Mouse (Mus musculus): ENCODE results near the gene Akap10.
A peak's percentile ranks its signal among the peaks of the same experiment; 100 is the strongest.

The Akap10 gene

GRCm38 (mm10) chr11:61930098-61930517, at the start of gene Akap10:
Gene Akap10 (minus strand): TSS chr11:61930252.
- peaks cover 5% of the 10 kb centered on the region; the same call in 1 of the 2 replicates for H3K27me3 ChIP-seq (ENCODE audit: insufficient read depth, low read length)
- peaks cover 10% of the 10 kb centered on the region; the same call in 1 of the 2 replicates for H3K36me3 ChIP-seq (ENCODE audit: insufficient read depth, low read length)
- no peaks in the 10 kb centered on the region for H3K9me3 ChIP-seq (ENCODE audit: low read length)
- peak within 1 kb of the TSS; percentile 93 for H3K4me3 ChIP-seq (replicated peaks; ENCODE audit: low read length)
- no peak for TF ChIP-seq NANOG (IDR thresholded peaks at IDR 0.05; ENCODE audit: borderline replicate concordance, low read length)
- TF ChIP-seq CTCF (conservative IDR thresholded peaks at IDR 0.05; ENCODE audit: low read length), result no peak
- TF ChIP-seq POU5F1 (IDR thresholded peaks at IDR 0.05; ENCODE audit: borderline replicate concordance, low read length), result no peak
- peaks cover 35% of the 10 kb centered on the region for H3K4me1 ChIP-seq (replicated peaks; ENCODE audit: low read depth, low read length)

- Histone ChIP-seq H3K4me1 (replicated peaks; ENCODE audit: low read depth, low read length) (no peaks in the 10 kb centered on the region), H3K27me3 (ENCODE audit: insufficient read depth, low read length) (no peaks in the 10 kb centered on the region), H3K4me3 (replicated peaks; ENCODE audit: low read length) (no peak overlapping the region), H3K36me3 (ENCODE audit: insufficient read depth, low read length) (no peaks in the 10 kb centered on the region), H3K9me3 (ENCODE audit: low read length) (no peaks in the 10 kb centered on the region)
- TF ChIP-seq POU5F1 (IDR thresholded peaks at IDR 0.05; ENCODE audit: borderline replicate concordance, low read length) (no peak), NANOG (IDR thresholded peaks at IDR 0.05; ENCODE audit: borderline replicate concordance, low read length) (no peak), CTCF (conservative IDR thresholded peaks at IDR 0.05; ENCODE audit: low read length) (no peak)
Observed at GRCm38 (mm10) chr11:61975783-61976182, 45.7 kb upstream of the Akap10 start.

DNA sequence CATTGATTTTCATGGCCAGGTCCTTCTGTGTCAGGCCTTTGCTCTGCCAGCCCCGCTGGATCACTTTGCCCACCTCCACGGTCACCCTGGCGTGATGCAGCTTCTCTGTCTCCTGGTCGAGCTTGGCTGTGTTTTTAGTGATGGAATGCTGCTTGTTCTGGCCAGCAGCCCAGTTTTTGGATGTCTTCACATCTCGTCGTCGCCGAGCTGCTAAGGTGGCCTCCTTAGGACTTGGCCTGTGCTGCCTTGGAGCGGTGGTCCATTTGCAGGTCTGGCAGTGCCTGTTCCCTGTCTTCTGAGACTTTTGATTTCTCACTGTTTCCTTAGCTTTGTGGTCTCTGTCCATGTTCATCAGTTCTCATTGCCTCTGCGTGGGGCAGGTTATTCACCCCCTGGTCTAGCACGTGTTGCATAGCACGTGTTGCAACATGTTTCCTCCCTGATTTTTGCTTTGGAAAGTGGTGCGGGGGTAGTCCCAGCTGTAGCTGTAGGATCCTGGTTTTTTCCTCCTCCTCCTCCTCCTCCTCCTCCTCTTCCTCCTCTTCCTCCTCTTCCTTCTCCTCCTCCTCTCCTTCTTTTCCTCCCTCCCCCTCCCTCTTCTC, 44.2 kb upstream of the Akap10 start:
- Histone ChIP-seq H3K36me3 (ENCODE audit: insufficient read depth, low read length) (no peaks in the 10 kb centered on the region), H3K4me1 (replicated peaks; ENCODE audit: low read depth, low read length) (no peaks in the 10 kb centered on the region), H3K27me3 (ENCODE audit: insufficient read depth, low read length) (no peaks in the 10 kb centered on the region), H3K4me3 (replicated peaks; ENCODE audit: low read length) (no peak overlapping the region), H3K9me3 (ENCODE audit: low read length) (no peaks in the 10 kb centered on the region)
- TF ChIP-seq NANOG (IDR thresholded peaks at IDR 0.05; ENCODE audit: borderline replicate concordance, low read length), result no peak
- TF ChIP-seq CTCF (conservative IDR thresholded peaks at IDR 0.05; ENCODE audit: low read length), result no peak
- no peak for TF ChIP-seq POU5F1 (IDR thresholded peaks at IDR 0.05; ENCODE audit: borderline replicate concordance, low read length)

- H3K27me3 ChIP-seq (ENCODE audit: insufficient read depth, low read length), result no peaks in the 10 kb centered on the region
- H3K4me1 ChIP-seq (replicated peaks; ENCODE audit: low read depth, low read length), result no peaks in the 10 kb centered on the region
- no peaks in the 10 kb centered on the region for H3K9me3 ChIP-seq (ENCODE audit: low read length)
- no peaks in the 10 kb centered on the region for H3K36me3 ChIP-seq (ENCODE audit: insufficient read depth, low read length)
- TF ChIP-seq NANOG (IDR thresholded peaks at IDR 0.05; ENCODE audit: borderline replicate concordance, low read length) (no peak), POU5F1 (IDR thresholded peaks at IDR 0.05; ENCODE audit: borderline replicate concordance, low read length) (no peak), CTCF (conservative IDR thresholded peaks at IDR 0.05; ENCODE audit: low read length) (no peak)
- no peak overlapping the region for H3K4me3 ChIP-seq (replicated peaks; ENCODE audit: low read length)
Observed at GRCm38 (mm10) chr11:61971441-61972221, 41.6 kb upstream of the Akap10 start.

DNA sequence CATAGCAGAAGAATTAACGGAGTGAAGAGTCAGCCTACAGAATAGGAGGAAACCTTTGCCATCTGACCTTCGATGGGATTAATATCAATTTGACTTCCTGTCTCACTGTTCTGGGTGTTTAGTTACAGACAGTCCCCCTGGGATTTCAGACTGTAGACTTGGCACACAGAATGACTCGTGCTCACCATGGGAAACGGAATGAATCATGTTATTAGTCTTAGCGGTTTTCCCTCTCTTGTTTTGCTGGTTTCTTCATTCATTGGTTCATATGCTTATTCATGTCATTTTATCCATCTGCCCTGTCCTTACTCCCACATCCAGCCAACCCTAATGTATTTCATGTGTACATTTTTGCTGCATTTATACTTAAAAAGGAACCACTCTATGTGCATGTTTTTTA, 40.8 kb upstream of the Akap10 start:
- H3K36me3 ChIP-seq (ENCODE audit: insufficient read depth, low read length), result no peaks in the 10 kb centered on the region
- no peaks in the 10 kb centered on the region for H3K4me1 ChIP-seq (replicated peaks; ENCODE audit: low read depth, low read length)
- TF ChIP-seq NANOG (IDR thresholded peaks at IDR 0.05; ENCODE audit: borderline replicate concordance, low read length) (no peak), POU5F1 (IDR thresholded peaks at IDR 0.05; ENCODE audit: borderline replicate concordance, low read length) (no peak), CTCF (conservative IDR thresholded peaks at IDR 0.05; ENCODE audit: low read length) (no peak)
- no peaks in the 10 kb centered on the region for H3K27me3 ChIP-seq (ENCODE audit: insufficient read depth, low read length)
- no peaks in the 10 kb centered on the region for H3K9me3 ChIP-seq (ENCODE audit: low read length)
- H3K4me3 ChIP-seq (replicated peaks; ENCODE audit: low read length), result no peak overlapping the region

- no peak for TF ChIP-seq CTCF (conservative IDR thresholded peaks at IDR 0.05; ENCODE audit: low read length)
- TF ChIP-seq POU5F1 (IDR thresholded peaks at IDR 0.05; ENCODE audit: borderline replicate concordance, low read length), result no peak
- no peak for TF ChIP-seq NANOG (IDR thresholded peaks at IDR 0.05; ENCODE audit: borderline replicate concordance, low read length)
- H3K36me3 ChIP-seq (ENCODE audit: insufficient read depth, low read length), result no peaks in the 10 kb centered on the region
- H3K4me3 ChIP-seq (replicated peaks; ENCODE audit: low read length), result no peak overlapping the region
- H3K27me3 ChIP-seq (ENCODE audit: insufficient read depth, low read length), result no peaks in the 10 kb centered on the region
- no peaks in the 10 kb centered on the region for H3K4me1 ChIP-seq (replicated peaks; ENCODE audit: low read depth, low read length)
- no peaks in the 10 kb centered on the region for H3K9me3 ChIP-seq (ENCODE audit: low read length)
Observed at GRCm38 (mm10) chr11:61968875-61969274, 38.8 kb upstream of the Akap10 start.

DNA sequence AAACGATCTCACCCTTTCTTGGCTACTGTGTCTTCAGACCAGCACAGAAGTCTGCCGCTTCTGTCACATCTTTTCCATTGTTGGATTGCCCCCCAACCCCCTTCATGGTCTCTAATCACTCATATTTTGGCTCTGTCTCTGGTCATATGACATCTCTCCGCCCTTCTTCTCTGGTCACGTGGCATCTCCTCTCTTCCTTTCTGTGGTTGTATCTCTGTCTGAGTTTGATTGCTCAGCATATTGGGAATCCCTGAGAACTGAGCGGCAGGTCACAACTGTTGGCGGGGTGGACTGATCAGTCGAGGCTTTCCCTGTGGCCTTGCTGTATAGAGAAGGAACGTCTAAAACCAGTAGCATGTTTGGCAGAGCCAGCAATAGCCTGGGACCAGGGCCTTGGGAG, 37.0 kb upstream of the Akap10 start:
- H3K4me1 ChIP-seq (replicated peaks; ENCODE audit: low read depth, low read length), result no peaks in the 10 kb centered on the region
- no peaks in the 10 kb centered on the region for H3K36me3 ChIP-seq (ENCODE audit: insufficient read depth, low read length)
- H3K9me3 ChIP-seq (ENCODE audit: low read length), result no peaks in the 10 kb centered on the region
- TF ChIP-seq POU5F1 (IDR thresholded peaks at IDR 0.05; ENCODE audit: borderline replicate concordance, low read length) (no peak), NANOG (IDR thresholded peaks at IDR 0.05; ENCODE audit: borderline replicate concordance, low read length) (no peak), CTCF (conservative IDR thresholded peaks at IDR 0.05; ENCODE audit: low read length) (no peak)
- H3K4me3 ChIP-seq (replicated peaks; ENCODE audit: low read length), result no peak overlapping the region
- no peaks in the 10 kb centered on the region for H3K27me3 ChIP-seq (ENCODE audit: insufficient read depth, low read length)

GRCm38 (mm10) chr11:61964611-61965010, 34.6 kb upstream of the Akap10 start:
- Histone ChIP-seq H3K27me3 (ENCODE audit: insufficient read depth, low read length) (peaks cover 4% of the 10 kb centered on the region; the same call in 1 of the 2 replicates), H3K9me3 (ENCODE audit: low read length) (no peaks in the 10 kb centered on the region), H3K36me3 (ENCODE audit: insufficient read depth, low read length) (no peaks in the 10 kb centered on the region), H3K4me1 (replicated peaks; ENCODE audit: low read depth, low read length) (no peaks in the 10 kb centered on the region), H3K4me3 (replicated peaks; ENCODE audit: low read length) (no peak overlapping the region)
- TF ChIP-seq CTCF (conservative IDR thresholded peaks at IDR 0.05; ENCODE audit: low read length), result no peak
